Mouse (Mus musculus) spleen, adult 2 months (tissue): Measurements from ENCODE around the gene Glra1.

Source experiments
- CTCF ChIP-seq: fragments of 200-500 bp; IDR thresholded peaks from 2 replicates; pipeline ENCODE4 v1.5.1; 2011; ENCODE audit warnings: mild to moderate bottlenecking, inconsistent platforms; ENCODE audit not compliant: insufficient read depth, insufficient read length, insufficient replicate concordance; ENCODE audit errors: extremely low read depth
- POLR2A ChIP-seq: fragments of 200-500 bp; IDR thresholded peaks from 2 replicates; pipeline ENCODE4 v1.6.1; 2011; ENCODE audit warnings: low read depth, low read length, inconsistent platforms

GRCm38 (mm10) chr11:55517666-55518065, 90.3 kb downstream of the Glra1 start:
- TF ChIP-seq CTCF (no peak), POLR2A (no peak)
